Mouse (Mus musculus): ENCODE results near the gene Dip2b.

DNA sequence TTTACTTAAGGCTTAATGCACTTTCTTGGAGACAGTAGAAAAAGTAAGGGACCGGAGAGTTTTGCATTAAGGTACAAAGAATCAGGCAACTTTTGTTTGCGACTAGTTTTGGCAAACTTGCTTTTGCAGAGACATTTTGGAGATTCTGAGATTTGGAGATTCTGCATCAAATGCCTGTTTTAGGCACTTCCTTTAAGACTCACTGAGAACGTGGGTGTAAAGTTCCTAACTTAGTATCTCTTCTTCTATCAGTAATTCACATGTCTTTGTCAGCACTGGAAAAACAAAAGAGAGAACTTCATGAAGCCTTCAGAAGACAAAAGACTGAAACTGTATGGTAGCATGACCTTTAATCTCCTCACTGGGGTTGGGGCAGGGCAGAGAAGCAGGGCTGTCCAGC is 19.2 kb downstream of the Dip2b start:
- no peak for TF ChIP-seq CTCF (IDR thresholded peaks at IDR 0.05; ENCODE audit: low read depth)
- TF ChIP-seq EP300 (IDR thresholded peaks at IDR 0.05; ENCODE audit: low read depth) = no peak
